Mouse (Mus musculus): ENCODE data around the gene Rtbdn. TPM values are rescaled to one million over a fixed set of nuclear protein-coding genes. Genes with fewer than 3 reads are reported as not detected.

Rtbdn gene
- polyA plus RNA-seq, 1 experiment from 2014 or later: 0.31 TPM

DNA sequence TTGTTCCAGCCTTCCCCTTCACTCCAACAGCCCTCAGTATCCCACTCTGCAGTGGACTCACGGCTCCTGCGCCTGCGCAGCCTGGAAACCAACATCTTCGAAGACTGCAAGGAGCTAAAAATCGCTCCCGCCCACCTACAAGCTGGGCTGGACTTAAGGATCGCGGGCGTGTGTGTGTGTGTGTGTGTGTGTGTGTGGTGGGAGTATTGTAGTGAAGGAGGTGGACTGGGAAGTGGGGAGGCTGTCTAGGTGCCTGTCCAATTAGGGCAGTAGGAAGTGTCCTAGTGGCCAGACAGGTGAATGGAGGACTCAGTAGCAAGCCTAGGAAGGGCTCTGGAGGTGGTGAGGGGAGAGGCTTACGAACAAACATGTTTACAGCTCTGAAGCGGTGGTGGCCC, 1.6 kb upstream of the Rtbdn start:
- peaks cover 21% of the 10 kb centered on the region for H3K4me1 ChIP-seq (replicated peaks)
- H3K36me3 ChIP-seq: no peaks in the 10 kb centered on the region
- no peak overlapping the region for H3K4me3 ChIP-seq (replicated peaks)
- WGBS: 3% methylated on average over 11 of the region's 11 CpGs
- peak overlapping the region; percentile 74; the same call in 1 of the 2 replicates for H3K4me2 ChIP-seq (replicated peaks)
- no peak overlapping the region for H3K27ac ChIP-seq
- no peaks in the 10 kb centered on the region for H3K9me3 ChIP-seq
- H3K27me3 ChIP-seq (replicated peaks): peaks cover 53% of the 10 kb centered on the region
- ATAC-seq: peak; percentile 27; the same call in 1 of the 2 replicates
- no peak overlapping the region for H3K9ac ChIP-seq

DNA sequence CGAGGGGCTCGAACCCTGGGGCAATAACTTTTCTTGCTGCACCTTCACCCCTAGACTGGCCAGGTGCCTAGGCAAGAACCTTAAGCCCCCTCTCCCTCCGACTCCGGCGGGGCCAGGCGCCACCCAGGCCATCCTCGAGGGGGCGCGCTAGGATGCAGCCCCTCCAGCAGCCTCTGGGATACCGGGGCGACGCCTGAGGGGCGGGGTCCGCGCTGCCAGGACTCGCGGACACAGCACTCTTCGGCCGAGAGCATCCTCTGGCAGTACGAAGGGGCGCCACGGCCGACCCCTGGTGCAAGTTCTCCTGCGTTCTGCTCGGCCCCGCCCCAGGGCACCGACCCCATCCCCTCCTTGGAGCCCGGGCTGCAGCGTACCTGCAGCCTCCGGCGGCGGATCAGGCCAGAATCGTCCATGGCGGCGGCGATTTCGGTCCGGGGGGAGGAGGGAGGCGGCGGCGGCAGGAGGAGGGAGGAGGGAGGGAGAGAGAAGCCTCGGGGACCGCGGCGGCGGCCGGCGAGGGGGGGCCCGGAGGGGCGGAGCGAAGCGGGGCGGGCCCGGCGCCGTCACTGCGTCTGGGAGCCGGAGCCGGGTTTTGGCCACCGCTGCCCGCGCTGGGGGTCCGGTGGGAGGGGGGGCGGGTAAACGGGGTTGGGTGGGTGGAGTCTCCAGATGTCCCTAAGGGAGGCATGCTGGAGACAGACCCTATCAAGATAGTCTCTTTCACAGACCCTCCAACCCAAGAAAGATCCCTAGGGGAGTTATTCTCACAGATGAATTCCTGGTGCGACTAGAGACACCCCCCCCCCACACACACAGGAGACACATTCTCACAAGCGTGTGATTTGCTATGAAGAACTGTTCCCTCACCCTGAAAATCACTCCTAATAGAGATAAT, 911 bp upstream of the Rtbdn start:
- H3K36me3 ChIP-seq: no peaks in the 10 kb centered on the region
- peak; percentile 44 for ATAC-seq
- peaks cover 21% of the 10 kb centered on the region for H3K4me1 ChIP-seq (replicated peaks)
- H3K27me3 ChIP-seq (replicated peaks): peaks cover 59% of the 10 kb centered on the region
- 1% methylated on average over 51 of the region's 67 CpGs for WGBS
- H3K4me3 ChIP-seq (replicated peaks): peak overlapping the region; percentile 39
- H3K9ac ChIP-seq: no peak overlapping the region
- peak overlapping the region; percentile 74 for H3K4me2 ChIP-seq (replicated peaks)
- no peaks in the 10 kb centered on the region for H3K9me3 ChIP-seq
- H3K27ac ChIP-seq: no peak overlapping the region

DNA sequence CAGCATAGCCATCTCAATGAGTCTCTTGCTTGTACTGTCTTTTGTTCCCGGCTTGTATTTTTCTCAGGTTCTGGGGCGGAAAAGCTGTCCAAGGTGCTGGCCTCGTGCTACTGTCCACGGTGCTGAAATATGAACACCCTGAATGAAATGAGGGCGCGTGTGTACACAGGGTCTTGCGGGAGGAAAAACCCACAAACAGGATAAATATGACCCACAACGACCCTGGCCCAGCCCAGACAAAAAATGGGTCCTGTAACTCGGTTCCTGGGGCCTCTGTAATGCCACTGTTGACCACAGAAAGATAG, 402 bp downstream of the Rtbdn start:
- ATAC-seq: peak; percentile 24; the same call in 1 of the 2 replicates
- H3K9me3 ChIP-seq: no peaks in the 10 kb centered on the region

DNA sequence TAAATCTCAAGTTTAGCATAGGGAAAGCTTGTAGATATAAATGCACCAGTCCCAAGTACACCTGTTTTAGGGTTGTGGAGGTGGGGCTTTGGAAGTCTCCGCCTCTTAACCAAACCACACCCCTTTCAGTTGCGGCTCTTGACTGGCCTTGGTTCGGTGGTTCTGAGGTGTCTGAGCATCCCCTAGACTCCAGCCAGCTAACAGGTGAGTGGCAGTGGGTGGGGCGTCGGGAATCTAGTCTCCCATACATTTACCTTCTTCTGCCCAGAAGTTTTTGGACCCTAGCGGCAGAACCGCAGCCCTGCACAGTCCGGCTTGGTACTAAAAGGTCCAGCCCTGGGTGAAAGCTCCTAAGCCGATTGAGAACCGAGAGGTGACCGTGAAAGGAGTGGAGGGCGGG, 3.0 kb downstream of the Rtbdn start:
- H3K9me3 ChIP-seq: no peaks in the 10 kb centered on the region
- peaks cover 53% of the 10 kb centered on the region for H3K27me3 ChIP-seq (replicated peaks)
- 24% methylated on average over 12 of the region's 12 CpGs for WGBS

More for the DNA sequence above, 402 bp downstream of the Rtbdn start:
- Histone ChIP-seq H3K4me3 (replicated peaks) (no peak overlapping the region), H3K4me2 (replicated peaks) (no peak overlapping the region), H3K36me3 (no peaks in the 10 kb centered on the region), H3K27me3 (replicated peaks) (peaks cover 61% of the 10 kb centered on the region), H3K27ac (no peak overlapping the region), H3K4me1 (replicated peaks) (peaks cover 21% of the 10 kb centered on the region), H3K9ac (no peak overlapping the region)
- WGBS: 16% methylated on average over 9 of the region's 9 CpGs

DNA sequence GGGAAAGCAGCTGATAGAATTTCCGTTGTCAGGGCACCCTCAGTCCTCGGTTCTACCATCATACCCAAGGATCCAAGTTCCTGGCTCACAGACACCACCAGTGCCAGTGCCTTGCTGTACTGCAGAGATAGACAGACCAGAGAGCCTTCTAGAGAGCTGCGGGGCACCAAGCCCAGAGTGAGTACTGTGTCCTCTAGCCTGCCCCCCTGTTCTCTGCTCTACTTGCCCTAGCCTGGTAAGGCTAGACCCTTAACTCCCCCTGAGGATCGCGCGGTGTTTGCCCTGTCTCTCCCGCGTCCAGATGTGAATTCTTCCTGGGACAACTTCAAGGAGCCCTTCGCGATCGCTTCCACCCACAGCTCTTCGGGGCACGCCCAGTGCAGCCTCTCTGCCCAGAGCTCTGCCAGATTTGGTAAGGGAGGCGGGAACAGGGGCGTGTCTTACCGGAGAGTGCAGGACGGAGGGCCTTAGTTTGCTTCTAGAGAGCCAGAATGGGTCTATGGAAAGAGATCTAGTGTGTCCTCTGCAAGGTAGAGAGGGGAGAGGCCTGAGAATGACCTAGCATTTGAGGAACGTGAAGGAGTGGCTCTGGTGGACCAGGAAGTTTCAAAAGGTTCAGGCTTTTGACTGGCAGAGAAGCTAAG, 5.9 kb downstream of the Rtbdn start:
- peaks cover 27% of the 10 kb centered on the region for H3K27me3 ChIP-seq (replicated peaks)
- ATAC-seq: peak; percentile 71
- no peaks in the 10 kb centered on the region; the same call in 1 of the 2 replicates for H3K36me3 ChIP-seq
- no peaks in the 10 kb centered on the region for H3K9me3 ChIP-seq
- H3K27ac ChIP-seq: no peak overlapping the region
- H3K4me2 ChIP-seq (replicated peaks): peak overlapping the region; percentile 49
- peak overlapping the region; percentile 10; the same call in 1 of the 2 replicates for H3K4me3 ChIP-seq (replicated peaks)
- no peak overlapping the region for H3K9ac ChIP-seq
- 6% methylated on average over 18 of the region's 18 CpGs for WGBS
- H3K4me1 ChIP-seq (replicated peaks): 0 out of 2 replicates have a peak, but pooled peaks cover 5% of the 10 kb centered on the region

More for the DNA sequence above, 3.0 kb downstream of the Rtbdn start:
- Histone ChIP-seq H3K9ac (no peak overlapping the region), H3K4me2 (replicated peaks) (no peak overlapping the region), H3K36me3 (no peaks in the 10 kb centered on the region), H3K27ac (no peak overlapping the region), H3K4me1 (replicated peaks) (peaks cover 21% of the 10 kb centered on the region), H3K4me3 (replicated peaks) (no peak overlapping the region)
- no peak for ATAC-seq

DNA sequence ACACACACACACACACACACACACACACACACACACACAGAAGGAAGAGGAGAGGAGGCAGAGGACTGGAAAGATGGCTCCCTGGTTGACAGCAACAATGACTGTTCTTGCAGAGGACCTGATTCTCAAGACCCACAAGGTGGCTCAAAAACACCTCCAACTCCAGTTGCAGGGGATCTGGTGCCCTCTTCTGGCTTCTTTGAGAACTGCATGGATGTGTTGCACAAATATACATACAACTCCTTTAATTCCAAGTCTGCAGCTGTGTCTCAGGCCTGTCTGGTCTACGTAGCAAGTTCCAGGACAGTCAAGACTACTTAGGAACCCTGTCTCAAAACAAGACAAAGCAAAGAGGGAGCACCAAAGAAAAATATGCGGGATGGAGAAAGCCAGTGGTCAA, 10.0 kb downstream of the Rtbdn start:
- ATAC-seq: no peak
- whole genome bisulfite sequencing: 45% methylated on average over 2 of the region's 2 CpGs

DNA sequence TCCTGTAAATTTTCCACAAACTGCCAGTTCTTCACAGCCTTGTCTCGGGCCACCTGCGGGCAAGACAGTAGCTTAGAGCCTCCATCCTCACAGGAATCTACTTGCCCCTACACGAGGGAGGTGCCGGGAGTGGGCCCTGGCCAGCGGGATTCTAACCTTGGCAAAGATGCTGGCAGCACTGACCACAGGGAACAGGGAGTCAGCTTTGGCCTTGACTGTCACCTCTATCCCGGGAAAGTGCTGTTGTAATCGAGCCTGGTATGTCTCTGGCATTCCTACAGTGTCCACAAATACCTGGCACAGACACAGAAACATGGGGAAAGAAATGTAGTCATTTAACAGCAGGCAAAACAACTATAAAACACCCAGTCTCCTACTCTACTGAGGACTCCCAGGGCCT, 13.0 kb downstream of the Rtbdn start:
- Histone ChIP-seq H3K4me1 (replicated peaks) (peaks cover under 1% of the 10 kb centered on the region; the same call in 1 of the 2 replicates), H3K9me3 (no peaks in the 10 kb centered on the region), H3K27ac (no peak overlapping the region), H3K27me3 (replicated peaks) (no peaks in the 10 kb centered on the region), H3K4me2 (replicated peaks) (no peak overlapping the region), H3K4me3 (replicated peaks) (no peak overlapping the region), H3K9ac (no peak overlapping the region), H3K36me3 (peaks cover 16% of the 10 kb centered on the region; the same call in 1 of the 2 replicates)
- 90% methylated on average over 7 of the region's 7 CpGs for WGBS
- no peak for ATAC-seq

More for the DNA sequence above, 10.0 kb downstream of the Rtbdn start:
- Histone ChIP-seq H3K4me2 (replicated peaks) (no peak overlapping the region), H3K27ac (no peak overlapping the region), H3K9me3 (no peaks in the 10 kb centered on the region), H3K27me3 (replicated peaks) (0 out of 2 replicates have a peak, but pooled peaks cover 4% of the 10 kb centered on the region), H3K36me3 (peaks cover 15% of the 10 kb centered on the region; the same call in 1 of the 2 replicates), H3K9ac (no peak overlapping the region), H3K4me1 (replicated peaks) (0 out of 2 replicates have a peak, but pooled peaks cover 5% of the 10 kb centered on the region), H3K4me3 (replicated peaks) (no peak overlapping the region)

DNA sequence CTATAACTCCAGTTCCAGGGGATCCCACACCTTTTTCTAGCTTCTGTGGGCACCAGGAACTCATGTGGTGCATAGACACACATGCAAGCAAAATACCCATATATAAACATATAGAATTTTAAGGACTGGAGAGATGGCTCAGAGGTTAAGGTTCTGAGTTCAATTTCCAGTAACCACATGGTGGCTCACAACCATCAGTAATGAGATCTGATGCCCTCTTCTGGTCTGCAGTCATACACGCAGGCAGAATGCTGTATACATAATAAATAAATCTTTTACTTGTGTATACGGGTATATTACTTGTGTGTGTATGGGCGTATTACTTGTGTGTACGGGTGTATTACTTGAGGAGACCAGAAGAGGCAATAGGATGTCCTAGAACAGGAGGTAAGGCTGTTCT, 17.2 kb downstream of the Rtbdn start:
- H3K36me3 ChIP-seq: 0 out of 2 replicates have a peak, but pooled peaks cover 11% of the 10 kb centered on the region
- H3K27me3 ChIP-seq (replicated peaks): no peaks in the 10 kb centered on the region
- H3K4me2 ChIP-seq (replicated peaks): no peak overlapping the region
- H3K4me1 ChIP-seq (replicated peaks): peaks cover 18% of the 10 kb centered on the region
- WGBS: 82% methylated on average over 4 of the region's 4 CpGs
- H3K9me3 ChIP-seq: no peaks in the 10 kb centered on the region
- no peak overlapping the region for H3K4me3 ChIP-seq (replicated peaks)
- no peak for ATAC-seq
- H3K27ac ChIP-seq: no peak overlapping the region
- H3K9ac ChIP-seq: no peak overlapping the region

DNA sequence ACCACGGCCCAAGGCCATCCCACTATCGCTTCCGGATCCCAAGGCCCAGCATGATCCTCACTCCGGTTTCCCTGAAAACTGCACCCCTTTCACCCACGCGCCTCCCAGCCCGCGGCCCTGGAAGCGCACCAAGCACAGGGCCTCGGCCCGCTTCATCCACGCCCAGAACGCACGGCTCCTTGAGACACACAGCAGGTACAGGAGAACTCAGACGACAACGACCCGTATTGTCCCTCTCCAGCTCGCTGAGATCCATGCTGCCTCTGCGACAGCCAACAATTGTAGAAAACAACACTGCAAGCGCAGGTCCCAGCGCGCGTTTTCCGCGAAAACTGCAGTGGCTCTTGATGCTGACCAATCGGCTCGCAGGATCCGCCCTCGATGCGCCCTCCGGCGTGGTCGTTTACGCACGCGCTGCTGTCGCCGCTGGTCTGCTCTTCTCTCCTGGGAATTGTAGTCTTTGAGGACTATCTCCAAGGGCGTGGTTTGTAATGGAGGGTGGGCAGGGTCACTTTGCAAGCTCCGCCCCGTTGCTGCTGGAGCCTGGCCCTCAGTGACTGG, 19.0 kb downstream of the Rtbdn start:
- H3K4me2 ChIP-seq (replicated peaks): peak overlapping the region; percentile 93
- 0 out of 2 replicates have a peak, but pooled peaks cover 3% of the 10 kb centered on the region for H3K36me3 ChIP-seq
- peak overlapping the region; percentile 83 for H3K27ac ChIP-seq
- H3K4me1 ChIP-seq (replicated peaks): peaks cover 22% of the 10 kb centered on the region
- peak overlapping the region; percentile 69 for H3K9ac ChIP-seq
- no peaks in the 10 kb centered on the region for H3K27me3 ChIP-seq (replicated peaks)
- H3K4me3 ChIP-seq (replicated peaks): peak overlapping the region; percentile 74
- ATAC-seq: peak; percentile 89
- WGBS: under 1% methylated on average over 41 of the region's 41 CpGs
- H3K9me3 ChIP-seq: no peaks in the 10 kb centered on the region

DNA sequence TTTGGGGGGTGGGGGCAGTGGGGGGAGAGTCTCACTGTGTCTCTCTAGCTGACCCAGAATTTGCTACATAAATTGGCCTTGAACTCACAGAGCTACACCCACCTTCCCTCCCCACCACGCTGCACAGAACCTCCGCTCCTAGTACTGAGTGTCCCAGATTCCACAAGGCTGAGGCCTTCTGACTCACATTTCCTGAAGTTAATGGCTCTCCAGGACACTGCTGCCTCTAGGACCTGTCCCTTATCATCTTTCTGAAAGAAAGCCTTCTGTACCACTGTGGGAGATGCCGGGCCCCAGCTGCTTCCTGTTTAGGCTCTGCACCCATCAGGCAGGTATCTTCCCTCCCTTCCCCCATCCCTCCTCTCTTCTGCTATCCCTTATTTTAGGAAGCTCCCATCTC, 19.8 kb downstream of the Rtbdn start:
- Histone ChIP-seq H3K27me3 (replicated peaks) (no peaks in the 10 kb centered on the region), H3K4me2 (replicated peaks) (peak overlapping the region; percentile 93), H3K27ac (peak overlapping the region; percentile 25; the same call in 1 of the 2 replicates), H3K36me3 (peaks cover 11% of the 10 kb centered on the region; the same call in 1 of the 2 replicates), H3K9ac (no peak overlapping the region), H3K9me3 (no peaks in the 10 kb centered on the region), H3K4me3 (replicated peaks) (no peak overlapping the region), H3K4me1 (replicated peaks) (peaks cover 27% of the 10 kb centered on the region)
- 0 out of 2 replicates have a peak, but pooled peaks have one; percentile 0 for ATAC-seq
- WGBS: 25% methylated on average over 3 of the region's 3 CpGs

DNA sequence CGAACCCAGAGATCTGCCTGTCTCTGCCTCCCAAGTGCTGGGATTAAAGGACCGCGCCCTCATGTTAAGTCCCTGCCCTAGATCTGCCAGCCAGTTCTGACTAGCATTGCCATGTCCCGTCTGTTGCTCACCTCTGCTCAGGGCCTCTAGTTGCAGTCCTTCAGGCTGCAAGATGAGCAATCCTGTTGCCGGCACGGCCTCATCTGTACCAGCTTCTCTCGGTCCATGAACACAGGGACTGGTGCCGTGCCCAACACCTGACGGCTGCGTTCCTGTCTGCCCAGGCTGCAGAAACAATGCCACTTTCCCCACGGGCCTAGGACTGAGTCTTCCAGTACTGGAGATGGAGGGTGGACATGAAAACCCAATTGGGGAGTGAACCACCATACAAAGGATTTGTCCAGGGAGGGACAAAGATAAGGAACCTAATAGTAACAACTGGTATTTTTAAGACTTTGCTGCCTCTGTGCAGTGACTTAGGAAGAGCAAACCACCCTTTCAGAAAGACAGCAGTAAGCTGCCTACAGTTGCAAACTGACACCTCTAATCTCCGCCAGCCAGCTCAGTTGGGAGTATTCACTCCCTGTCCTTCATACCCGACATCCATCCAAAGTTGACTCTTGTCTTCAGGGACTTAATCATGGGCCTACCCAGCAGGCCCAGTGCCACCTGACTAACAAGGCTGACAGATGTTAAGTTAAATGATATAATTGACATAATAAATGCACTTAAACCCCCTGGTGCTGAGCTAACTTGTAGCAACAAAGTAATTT, 20.9 kb downstream of the Rtbdn start:
- WGBS: 88% methylated on average over 13 of the region's 13 CpGs
- H3K9me3 ChIP-seq: no peaks in the 10 kb centered on the region
- no peak overlapping the region for H3K4me3 ChIP-seq (replicated peaks)
- ATAC-seq: no peak
- H3K4me1 ChIP-seq (replicated peaks): peaks cover 27% of the 10 kb centered on the region
- no peaks in the 10 kb centered on the region for H3K27me3 ChIP-seq (replicated peaks)
- H3K27ac ChIP-seq: no peak overlapping the region
- no peak overlapping the region for H3K4me2 ChIP-seq (replicated peaks)
- peaks cover 13% of the 10 kb centered on the region; the same call in 1 of the 2 replicates for H3K36me3 ChIP-seq
- no peak overlapping the region for H3K9ac ChIP-seq

Data from intestine, embryonic 15.5 days (tissue).